Mouse (Mus musculus): ENCODE measurements around the gene Gmppa.
A peak's percentile ranks its signal among the peaks of the same experiment; 100 is the strongest.

DNA sequence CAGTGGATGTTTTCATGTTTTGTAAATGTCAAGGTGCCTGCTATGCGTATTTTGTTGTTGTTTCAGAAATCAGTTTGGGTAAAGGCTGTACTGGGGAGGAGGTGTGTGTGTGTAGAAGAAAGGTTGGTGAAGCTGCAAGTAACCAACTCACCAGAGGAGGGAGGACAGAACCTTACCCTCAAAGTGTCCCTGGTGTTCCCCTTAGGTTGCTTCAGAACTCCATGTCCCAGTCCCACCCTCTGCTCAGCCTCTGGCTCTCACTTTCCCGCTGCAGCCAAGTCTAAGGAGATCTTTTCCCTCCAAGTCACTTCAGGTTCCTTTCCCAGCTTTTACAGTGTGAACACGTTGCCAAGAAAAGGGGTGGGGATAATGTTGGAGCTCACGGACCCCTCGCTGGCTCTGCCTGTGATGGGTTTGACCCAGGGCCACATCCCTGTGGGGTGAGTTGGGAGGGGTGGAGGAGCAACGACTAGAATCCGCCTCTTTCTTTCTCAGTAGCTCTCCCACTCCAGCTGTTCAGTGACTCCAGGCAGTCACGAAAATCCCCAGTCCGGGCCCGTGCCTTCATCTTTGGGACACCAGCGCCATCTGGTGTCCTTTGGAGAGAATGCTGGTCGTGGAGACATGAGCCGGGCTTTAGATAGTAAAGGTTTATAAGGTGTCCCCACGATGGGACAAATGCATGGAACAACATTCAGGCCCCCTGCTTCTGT is 31.6 kb downstream of the Gmppa start:
- peak; percentile 64 for TF ChIP-seq CTCF (conservative IDR thresholded peaks at IDR 0.05; ENCODE audit: low read length)
- no peak for TF ChIP-seq NANOG (IDR thresholded peaks at IDR 0.05; ENCODE audit: borderline replicate concordance, low read length)

Measured in E14TG2a.4 (cell line).